Mouse (Mus musculus) granulocyte monocyte progenitor cell, adult 5-6 weeks (primary cell): ENCODE measurements around the gene Lama5. TPM values are rescaled to one million over a fixed set of nuclear protein-coding genes. Genes with fewer than 3 reads are reported as not detected.

Experiments
- ATAC-seq: replicated peaks from 2 replicates; pipeline ENCODE4 v1.8.0; 2016; ENCODE audit warnings: mild to moderate bottlenecking, moderate TSS enrichment, inconsistent platforms; ENCODE audit not compliant: poor library complexity, severe bottlenecking
- total RNA-seq, 2 experiments: library from RNA; stranded (forward) in 1 of 2; stranded (reverse) in 1 of 2; fragments of 200-712, 200-1000 nt in 1 of 2; fragments of >200 nt in 1 of 2; fragmentation: Nextera tagmentation in 1 of 2; gene quantifications; 2 replicates each; pipeline ENCODE4 v1.2.3; 2014 to 2017

The Lama5 gene
- total RNA-seq, 2 experiments from 2014 or later = 0.05 TPM; not detected in 1

DNA sequence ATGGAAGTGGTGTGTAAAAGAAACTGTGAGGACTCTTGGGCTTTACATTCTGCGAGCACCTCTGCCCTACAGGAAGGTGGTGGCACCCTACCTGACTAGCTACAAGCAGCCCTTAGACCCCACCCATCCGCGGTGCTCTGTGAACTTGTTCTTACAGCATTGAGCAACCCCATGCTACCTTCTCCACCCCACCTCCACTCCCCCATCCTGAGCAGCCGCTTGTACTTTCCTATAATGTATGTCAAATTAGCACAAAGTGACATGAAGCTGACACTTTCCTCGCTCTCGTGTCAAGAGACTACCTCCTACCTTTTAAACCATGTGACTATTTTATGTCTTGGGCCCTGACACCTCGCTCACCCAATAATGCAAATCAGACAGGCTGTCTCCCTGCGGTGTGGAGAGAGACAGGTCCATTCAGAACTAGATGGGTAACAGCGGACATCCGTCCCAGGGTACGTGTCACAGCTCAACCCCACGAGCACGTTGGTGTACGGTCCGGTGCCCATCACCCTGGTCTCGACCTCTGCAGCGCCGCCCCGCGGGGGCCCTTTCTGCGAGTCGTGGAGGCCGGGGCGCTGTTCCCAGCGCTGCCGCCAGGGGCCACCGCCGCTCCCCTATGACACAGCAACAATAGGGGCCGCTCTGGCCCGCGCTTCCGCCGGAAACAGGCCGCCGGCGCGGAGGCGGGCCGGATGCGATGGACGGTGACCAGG lies 54.7 kb downstream of the Lama5 start, which contains the start of gene Adrm1:
TSS of gene Adrm1 (plus strand) at position 680 of the 716 bp plus-strand sequence.
- peak; percentile 84 for ATAC-seq

DNA sequence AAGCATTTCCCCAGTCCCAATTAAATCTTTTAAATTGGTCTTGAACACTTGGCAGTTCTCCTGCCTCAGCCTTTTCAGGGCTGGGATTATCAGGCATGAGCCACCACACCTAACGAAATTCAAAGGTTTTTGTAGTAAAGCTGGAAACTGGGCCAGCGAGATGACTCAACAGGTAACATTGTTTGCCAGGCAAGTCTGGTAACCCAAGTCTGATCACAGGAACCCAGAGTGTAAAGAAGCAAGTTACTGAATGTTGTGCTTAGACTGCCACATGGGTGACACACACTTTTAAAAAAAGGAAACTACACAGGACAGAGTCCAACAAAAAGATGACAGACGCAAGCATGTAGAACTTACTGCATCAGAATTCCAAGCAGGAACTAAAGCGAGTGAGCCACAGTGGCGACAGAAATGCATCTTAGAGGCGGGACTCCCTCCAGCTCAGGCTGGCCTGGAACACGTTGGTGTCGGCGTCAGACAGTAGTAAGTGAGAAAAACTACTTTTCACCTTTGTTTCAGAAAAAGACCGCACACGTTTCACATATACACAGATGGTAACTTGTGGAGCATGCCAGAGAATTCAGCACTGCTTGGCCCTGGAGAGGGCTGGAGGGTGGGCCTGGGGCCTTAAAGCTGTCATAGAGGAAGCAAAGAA lies 55.4 kb downstream of the Lama5 start:
- ATAC-seq = no peak

DNA sequence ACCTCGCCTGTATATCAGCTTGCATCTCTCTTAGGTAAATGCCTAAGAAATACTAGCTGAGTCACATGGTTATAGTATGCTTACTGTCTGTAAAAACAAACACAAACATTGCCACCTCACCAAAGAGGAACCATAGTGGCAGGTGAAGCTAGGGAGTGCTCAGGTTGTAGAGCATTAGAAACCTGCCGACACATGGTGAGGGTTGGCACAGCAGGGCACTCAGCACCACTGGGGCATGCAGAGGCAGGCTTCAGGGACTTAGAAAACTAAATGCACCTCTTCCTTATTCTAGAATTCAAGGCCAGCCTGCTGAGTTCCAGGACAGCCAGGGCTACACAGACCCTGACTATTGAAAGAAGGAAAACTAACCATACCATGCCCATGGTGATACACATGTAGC lies 58.8 kb downstream of the Lama5 start:
- ATAC-seq = no peak

DNA sequence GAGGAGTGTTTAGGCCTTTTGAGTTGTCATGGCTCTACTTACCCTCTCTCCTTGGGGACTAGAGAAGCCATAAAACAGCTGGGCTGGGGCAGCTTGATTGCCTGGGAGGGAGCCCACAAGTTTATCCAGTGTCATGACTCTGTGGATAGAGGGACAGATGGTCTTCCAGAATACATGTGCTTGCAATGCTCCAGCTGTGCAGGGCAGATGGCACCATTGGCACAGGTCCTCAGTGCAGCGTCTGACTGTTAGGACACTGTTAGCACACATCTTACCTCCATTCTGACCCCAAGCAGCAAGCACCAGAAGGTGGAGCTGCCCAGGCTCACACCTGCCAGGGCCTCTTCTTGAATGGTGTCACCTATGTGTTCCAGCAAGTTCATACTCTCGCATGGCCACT lies 59.8 kb downstream of the Lama5 start:
- ATAC-seq = no peak

DNA sequence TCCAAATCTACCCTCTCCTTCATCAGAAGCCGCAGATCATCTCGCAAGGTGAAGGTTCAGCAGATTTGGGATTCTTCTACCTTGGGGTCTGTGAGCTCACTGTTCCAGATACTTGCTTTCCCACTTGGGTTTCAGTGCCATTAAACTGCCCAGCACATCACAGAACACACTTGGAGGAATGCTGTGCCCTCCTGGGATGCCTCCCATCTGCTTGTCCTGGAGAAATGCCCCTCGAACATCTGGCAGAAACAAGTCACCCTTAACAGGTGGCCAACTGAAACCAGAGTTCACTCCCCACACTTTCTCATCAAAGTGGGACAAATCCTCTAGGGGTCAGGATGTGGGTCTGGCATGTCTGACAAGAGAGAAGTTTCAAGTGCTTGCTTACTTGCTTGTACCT lies 67.0 kb downstream of the Lama5 start:
- ATAC-seq = no peak

DNA sequence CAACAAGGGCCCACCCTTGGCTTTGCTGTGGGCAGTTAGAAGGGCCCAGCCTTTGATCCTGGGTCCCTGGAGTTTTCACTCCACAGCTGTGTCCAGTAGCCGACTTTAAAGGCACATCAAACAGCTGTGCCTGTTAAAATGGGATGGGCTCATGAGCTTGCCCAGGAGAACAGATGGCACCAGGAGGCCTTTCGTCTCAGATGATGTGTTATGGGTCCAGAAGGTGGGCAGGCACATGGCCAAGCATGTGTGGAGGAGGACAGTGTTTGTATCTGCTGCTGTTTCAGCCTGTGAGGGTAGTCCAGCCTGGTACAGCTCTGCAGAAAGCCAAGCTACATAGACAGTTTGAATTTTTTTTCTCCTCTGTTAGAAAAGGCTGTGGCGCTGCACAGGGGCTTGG lies 70.9 kb downstream of the Lama5 start:
- ATAC-seq = no peak

DNA sequence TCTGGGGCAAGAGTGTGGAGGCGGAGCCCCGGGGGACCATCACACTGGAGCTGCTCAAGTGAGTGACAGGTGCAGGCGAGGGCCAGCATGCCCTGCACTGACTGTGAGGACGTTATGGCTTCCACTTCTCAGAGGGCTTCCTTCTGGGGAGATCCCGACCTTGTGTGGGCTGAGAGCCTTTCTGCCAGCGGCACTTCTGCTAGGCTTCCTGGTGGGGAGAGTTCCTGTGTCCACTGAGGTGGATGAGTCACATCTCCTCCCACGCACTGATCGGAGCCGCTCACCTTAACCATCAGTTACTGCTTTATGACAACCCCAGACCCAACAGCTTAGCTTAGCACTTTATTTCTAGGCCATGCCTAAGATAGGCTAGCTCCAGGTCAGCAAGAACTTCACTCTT lies 77.1 kb downstream of the Lama5 start:
- no peak for ATAC-seq

DNA sequence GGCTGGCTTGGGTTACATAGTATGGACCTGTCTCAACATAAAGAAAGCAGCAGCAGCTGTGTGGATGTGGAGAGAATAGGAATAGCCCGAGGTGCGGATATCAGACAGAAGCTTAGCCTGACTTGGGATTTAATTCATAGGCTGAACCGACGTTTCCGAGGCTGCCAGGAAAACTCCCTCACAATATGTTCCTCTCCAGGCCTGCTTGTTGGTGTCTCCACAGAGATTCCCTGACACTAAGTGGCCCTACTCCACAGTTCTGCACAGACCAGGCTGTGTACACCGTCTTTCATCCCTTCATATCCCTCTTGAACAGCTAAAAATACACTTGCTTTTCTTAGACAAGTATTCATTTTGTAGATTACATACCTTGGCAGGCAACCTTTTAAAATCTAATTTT lies 78.3 kb downstream of the Lama5 start:
- no peak for ATAC-seq

DNA sequence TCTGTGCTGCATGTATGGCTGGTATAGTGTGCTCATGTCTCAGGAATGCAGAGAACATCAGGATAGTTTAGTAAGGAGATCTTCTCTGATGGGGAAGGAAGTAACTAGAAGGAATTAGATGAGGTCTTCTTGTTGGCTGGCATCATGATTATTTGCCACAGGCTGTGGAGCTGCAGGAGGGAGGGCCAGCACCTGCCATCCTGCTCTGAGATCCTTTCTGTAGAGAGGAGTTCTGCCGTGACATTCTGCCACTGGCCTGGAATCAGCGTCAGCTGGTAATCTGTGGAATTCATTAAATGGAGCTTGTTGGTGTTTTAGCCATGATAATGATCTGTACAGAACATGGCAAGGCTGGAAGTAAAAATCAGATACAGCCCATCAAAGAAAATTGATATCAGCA lies 79.6 kb downstream of the Lama5 start:
- no peak for ATAC-seq

DNA sequence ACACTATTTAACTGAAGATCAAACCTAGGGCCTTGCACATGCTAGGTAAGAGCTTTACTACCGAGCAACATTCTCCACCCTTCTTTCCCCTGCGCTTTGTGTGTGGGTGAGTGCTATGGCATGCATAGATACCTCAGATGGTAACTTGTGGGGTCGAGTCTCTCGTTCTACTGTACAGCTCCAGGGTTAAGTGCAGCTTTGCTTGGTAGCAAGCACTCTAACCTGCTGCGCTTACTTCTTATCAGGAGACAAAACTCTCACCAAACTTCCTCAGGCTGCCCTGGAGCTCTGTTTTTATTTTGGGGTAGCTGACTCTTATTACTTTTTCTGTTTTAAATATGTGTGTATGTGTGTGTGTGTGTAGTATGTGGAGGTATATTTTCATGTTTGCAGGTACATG lies 90.2 kb downstream of the Lama5 start:
- ATAC-seq = no peak

DNA sequence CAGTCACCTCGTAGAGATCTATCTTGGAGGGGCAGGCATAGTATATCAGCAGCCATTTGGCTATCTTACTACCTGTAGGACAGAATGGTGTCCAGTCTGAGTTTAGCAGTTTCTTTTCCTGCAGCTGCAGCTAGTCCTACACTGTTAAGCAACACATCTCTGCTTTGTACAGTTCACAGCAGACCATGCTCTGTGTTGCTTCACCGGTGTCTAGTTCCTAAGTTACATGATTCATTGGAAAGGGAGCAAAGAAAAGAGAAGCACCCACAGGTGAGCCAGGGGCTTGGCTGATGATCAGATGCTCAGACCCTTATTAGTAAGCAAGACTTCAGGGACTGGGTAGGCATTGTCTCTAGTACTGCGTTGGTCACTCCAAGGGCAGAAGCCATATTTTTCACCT lies 91.7 kb downstream of the Lama5 start:
- ATAC-seq = peak; percentile 80

DNA sequence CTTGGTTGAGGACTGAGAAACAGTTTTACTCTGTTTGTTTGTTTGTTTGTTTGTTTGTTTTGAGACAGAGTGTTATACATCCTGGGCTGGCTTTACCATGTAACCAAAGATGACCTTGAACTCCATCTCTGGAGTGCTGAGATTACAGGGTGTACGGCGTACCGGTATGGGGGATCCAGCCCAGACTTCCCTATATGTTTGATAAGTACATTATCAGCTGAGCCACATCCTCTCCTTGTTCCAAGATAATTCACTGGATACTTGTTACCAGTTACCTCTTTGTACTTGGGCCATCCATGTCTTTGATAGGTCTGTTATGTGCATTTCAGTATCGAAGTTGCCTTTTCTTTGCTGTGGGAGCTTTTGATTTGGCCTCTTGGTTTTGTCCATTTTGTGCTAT lies 92.4 kb downstream of the Lama5 start:
- no peak for ATAC-seq

DNA sequence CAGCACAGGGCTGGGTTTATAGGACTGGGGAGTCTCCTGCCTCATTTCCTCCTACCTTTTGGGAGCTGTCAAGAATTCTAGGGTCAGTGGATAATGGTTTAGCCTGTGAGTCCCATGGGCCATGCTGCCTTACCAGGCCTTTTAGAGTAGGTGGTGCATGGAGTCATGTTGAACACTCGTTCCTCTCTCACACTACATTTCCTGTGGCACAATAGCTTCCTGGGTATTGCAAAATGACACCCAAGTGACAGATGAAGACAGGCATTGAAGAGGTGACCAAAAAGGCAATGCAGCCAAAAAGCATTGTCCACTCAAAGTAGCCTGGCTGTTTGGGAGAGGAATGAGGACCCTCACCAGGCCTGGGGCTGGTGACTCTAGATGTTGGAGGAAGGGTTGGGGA lies 98.0 kb downstream of the Lama5 start:
- ATAC-seq = peak; percentile 86

Other genes with a start within 250 kb of the Lama5 start
- gene Taf4, start 249.2 kb downstream of the Lama5 start, total RNA-seq (2014; fragmentation: Nextera tagmentation) = 12.6 and 17.2 TPM in 2 replicates
- gene Taf4, start 249.2 kb downstream of the Lama5 start, total RNA-seq (2017) = 13.5 and 14.1 TPM in 2 replicates
- gene Lsm14b, start 200.9 kb downstream of the Lama5 start, total RNA-seq (2014; fragmentation: Nextera tagmentation) = 11.6 and 17.2 TPM in 2 replicates
- gene Lsm14b, start 200.9 kb downstream of the Lama5 start, total RNA-seq (2017) = 20.2 and 22.3 TPM in 2 replicates
- gene Psma7, start 183.4 kb downstream of the Lama5 start, total RNA-seq (2014; fragmentation: Nextera tagmentation) = 385 and 398 TPM in 2 replicates
- gene Psma7, start 183.4 kb downstream of the Lama5 start, total RNA-seq (2017) = 503 and 523 TPM in 2 replicates
- 3.2 and 7.7 TPM in 2 replicates for gene Ss18l1, start 183.3 kb downstream of the Lama5 start, total RNA-seq (2014; fragmentation: Nextera tagmentation)
- gene Ss18l1, start 183.3 kb downstream of the Lama5 start, total RNA-seq (2017) = 2.4 and 3.6 TPM in 2 replicates
- 15.8 and 17.7 TPM in 2 replicates for gene Mtg2, start 155.3 kb downstream of the Lama5 start, total RNA-seq (2014; fragmentation: Nextera tagmentation)
- 13.1 and 19.1 TPM in 2 replicates for gene Mtg2, start 155.3 kb downstream of the Lama5 start, total RNA-seq (2017)
- gene Hrh3, start 121.4 kb downstream of the Lama5 start, total RNA-seq (2014; fragmentation: Nextera tagmentation) = not detected in 2 replicates
- not detected in 2 replicates for gene Hrh3, start 121.4 kb downstream of the Lama5 start, total RNA-seq (2017)
- gene Osbpl2, start 106.6 kb downstream of the Lama5 start, total RNA-seq (2014; fragmentation: Nextera tagmentation) = 35.1 and 35.9 TPM in 2 replicates
- 27.3 and 32.2 TPM in 2 replicates for gene Osbpl2, start 106.6 kb downstream of the Lama5 start, total RNA-seq (2017)
- gene Adrm1, start 54.4 kb downstream of the Lama5 start, total RNA-seq (2014; fragmentation: Nextera tagmentation) = 101 and 102 TPM in 2 replicates
- gene Adrm1, start 54.4 kb downstream of the Lama5 start, total RNA-seq (2017) = 48.5 and 74.2 TPM in 2 replicates
- 3,456 and 3,912 TPM in 2 replicates for gene Rps21, start 31.5 kb upstream of the Lama5 start, total RNA-seq (2014; fragmentation: Nextera tagmentation)
- gene Rps21, start 31.5 kb upstream of the Lama5 start, total RNA-seq (2017) = 1,093 and 2,216 TPM in 2 replicates
- 13.3 and 25.8 TPM in 2 replicates for gene Cables2, start 47.6 kb upstream of the Lama5 start, total RNA-seq (2014; fragmentation: Nextera tagmentation)
- gene Cables2, start 47.6 kb upstream of the Lama5 start, total RNA-seq (2017) = 7.4 and 15.0 TPM in 2 replicates
- gene Rbbp8nl, start 64.0 kb upstream of the Lama5 start, total RNA-seq (2014; fragmentation: Nextera tagmentation) = not detected in 2 replicates
- gene Rbbp8nl, start 64.0 kb upstream of the Lama5 start, total RNA-seq (2017) = not detected in 2 replicates
- not detected in 2 replicates for gene Gata5, start 108.8 kb upstream of the Lama5 start, total RNA-seq (2014; fragmentation: Nextera tagmentation)
- not detected in 2 replicates for gene Gata5, start 108.8 kb upstream of the Lama5 start, total RNA-seq (2017)
- 31.8 and 41.5 TPM in 2 replicates for gene Slco4a1, start 230.4 kb upstream of the Lama5 start, total RNA-seq (2014; fragmentation: Nextera tagmentation)
- gene Slco4a1, start 230.4 kb upstream of the Lama5 start, total RNA-seq (2017) = 9.2 and 10.8 TPM in 2 replicates